Mouse (Mus musculus) kidney, adult 2 months (tissue): ENCODE data around the gene Fem1a.

Experiments
- CTCF ChIP-seq: fragments of 200-500 bp; conservative IDR thresholded peaks from 2 replicates; pipeline ENCODE4 v1.5.1; 2011; ENCODE audit warnings: low read depth, mild to moderate bottlenecking, control low read depth, low read length, moderate library complexity, mixed read lengths; ENCODE audit not compliant: insufficient read depth, insufficient read length
- POLR2A ChIP-seq: fragments of 200-500 bp; IDR thresholded peaks from one replicate; pipeline ENCODE4 v1.6.1; 2011; ENCODE audit warnings: low read depth, low read length, control low read depth

- no peak for TF ChIP-seq CTCF
- no peak for TF ChIP-seq POLR2A
Observed at GRCm38 (mm10) chr17:56208821-56209220, 47.8 kb upstream of the Fem1a start.
